ENCODE assay signal across 17 mouse cellular contexts in genomic region chr3:60407426-60407825, GRCm38 (mm10).
DNase-seq lines count a peak whose midpoint lies in the region; ATAC-seq lines count a peak whose summit lies in the region.
"Had no signal": no experiment of that assay in that cellular context is flagged by ENCODE, and none has a peak within 500 bp of the region (broad histone marks: within the 10 kb centered on the region; RNA-seq: fewer than 3 reads in every experiment).

No protein-coding gene starts in this region.

- ATAC-seq in granulocyte monocyte progenitor cell, adult 5-6 weeks (replicated peaks; ENCODE audit: poor library complexity, severe bottlenecking) = peak; percentile 88
- no peak for ATAC-seq in forebrain, embryonic 11.5 days (replicated peaks; ENCODE audit: low FRiP score)
- ATAC-seq: forebrain, embryonic 15.5 days had no signal

- no peaks in the 10 kb centered on the region for H3K27me3 ChIP-seq in forebrain, embryonic 11.5 days (ENCODE audit: control insufficient read depth, insufficient read depth, low read length)
- H3K27me3 ChIP-seq: forebrain, embryonic 15.5 days; limb, embryonic 13.5 days; neural tube, embryonic 12.5 days had no signal

- H3K27ac ChIP-seq in forebrain, embryonic 11.5 days (ENCODE audit: low read depth, low read length) = no peak overlapping the region
- H3K27ac ChIP-seq: forebrain, embryonic 15.5 days; limb, embryonic 13.5 days; neural tube, embryonic 12.5 days had no signal

- peak; percentile 19 for DNase-seq in 3134 (ENCODE audit: extremely low read depth, insufficient read length, low spot score)
- peak; percentile 77 for DNase-seq in 3T3-L1 (ENCODE audit: low read depth, low spot score)
- DNase-seq in NIH3T3 (ENCODE audit: low read depth) = peak; percentile 52
- no peak for DNase-seq in forebrain, embryonic 11.5 days (ENCODE audit: low spot score)
- no peak for DNase-seq in adrenal gland, postnatal 36 days
- DNase-seq in urinary bladder, adult 2 months (ENCODE audit: low spot score) = no peak
- DNase-seq: adrenal gland, postnatal 10 days; cerebellum, adult 9-11 months; kidney, adult 8-10 months; kidney, postnatal 25 days; lung, embryonic 14.5 days; right cerebral cortex, postnatal 4 days; thymus, postnatal 25 days had no signal

- no peak overlapping the region for H3K4me2 ChIP-seq in forebrain, embryonic 11.5 days (ENCODE audit: low read depth, low read length, severe bottlenecking)
- H3K4me2 ChIP-seq: forebrain, embryonic 15.5 days; limb, embryonic 13.5 days; lung, embryonic 14.5 days; neural tube, embryonic 12.5 days had no signal

- WGBS in forebrain, embryonic 11.5 days = 89% methylated on average over 2 of the region's 2 CpGs

- H3K9me3 ChIP-seq in forebrain, embryonic 11.5 days (ENCODE audit: control insufficient read depth, low read length) = no peaks in the 10 kb centered on the region
- H3K9me3 ChIP-seq: forebrain, embryonic 15.5 days; limb, embryonic 13.5 days; neural tube, embryonic 12.5 days had no signal

- H3K36me3 ChIP-seq in forebrain, embryonic 11.5 days (ENCODE audit: control insufficient read depth, insufficient read depth, low read length) = no peaks in the 10 kb centered on the region
- H3K36me3 ChIP-seq: forebrain, embryonic 15.5 days; limb, embryonic 13.5 days; neural tube, embryonic 12.5 days had no signal

- no peak overlapping the region for H3K4me3 ChIP-seq in forebrain, embryonic 11.5 days (ENCODE audit: low read depth, low read length)
- H3K4me3 ChIP-seq: forebrain, embryonic 15.5 days; limb, embryonic 13.5 days; neural tube, embryonic 12.5 days had no signal

- no peaks in the 10 kb centered on the region for H3K4me1 ChIP-seq in forebrain, embryonic 11.5 days (replicated peaks; ENCODE audit: control insufficient read depth, insufficient read depth, low read length)
- H3K4me1 ChIP-seq: forebrain, embryonic 15.5 days; neural tube, embryonic 12.5 days had no signal

- no peak overlapping the region for H3K9ac ChIP-seq in forebrain, embryonic 11.5 days (ENCODE audit: low read length)
- H3K9ac ChIP-seq: forebrain, embryonic 15.5 days; limb, embryonic 13.5 days; lung, embryonic 14.5 days; neural tube, embryonic 12.5 days had no signal

Comparison
In these comparisons a context has a peak if more than half of its experiments do, and no peak if none do; other contexts are left out.
1. DNase-seq: peak in 3134 (single experiment), 3T3-L1 (single experiment) and NIH3T3 (single experiment); none in forebrain, embryonic 11.5 days (single experiment), adrenal gland, postnatal 36 days (0 of 2) and urinary bladder, adult 2 months (single experiment).